Mouse (Mus musculus): ENCODE data around the gene Hist1h2be. TPM values are rescaled to one million over a fixed set of nuclear protein-coding genes. Genes with fewer than 3 reads are reported as not detected.
"Not testable (repeated sequence)": the region's sequence is repeated elsewhere in the genome, so short reads cannot be mapped to it uniquely, and the experiment has no call there.

Hist1h2be gene
- polyA plus RNA-seq, 1 experiment from 2014 or later: 2.5 TPM

DNA sequence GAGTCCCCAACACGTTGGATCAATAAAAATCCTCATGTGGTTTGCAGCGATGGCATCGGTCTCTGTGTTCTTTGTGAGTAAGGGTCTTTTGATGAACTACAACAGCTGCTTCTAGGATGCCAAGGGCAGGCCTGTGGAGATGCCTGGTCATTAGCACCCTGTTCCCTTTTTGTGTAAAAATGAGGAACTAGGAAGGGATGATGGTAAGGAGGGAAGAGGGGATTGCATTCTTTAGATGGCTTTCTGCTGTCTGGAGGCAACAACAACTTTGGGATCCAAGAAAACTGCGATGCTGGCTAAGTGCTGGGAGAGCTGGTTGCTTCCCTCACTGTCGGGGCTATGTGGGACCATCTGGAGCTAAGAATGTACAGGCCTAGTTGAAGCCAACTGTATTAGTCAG, 82.7 kb downstream of the Hist1h2be start:
- Histone ChIP-seq H3K27ac (replicated peaks) (no peak overlapping the region), H3K4me2 (replicated peaks) (no peak overlapping the region), H3K4me1 (peaks cover 37% of the 10 kb centered on the region), H3K4me3 (no peak overlapping the region), H3K9ac (replicated peaks) (no peak overlapping the region), H3K9me3 (no peaks in the 10 kb centered on the region), H3K27me3 (no peaks in the 10 kb centered on the region), H3K36me3 (no peaks in the 10 kb centered on the region)
- ATAC-seq (replicated peaks): no peak
- 78% methylated on average over 5 of the region's 5 CpGs for whole genome bisulfite sequencing

DNA sequence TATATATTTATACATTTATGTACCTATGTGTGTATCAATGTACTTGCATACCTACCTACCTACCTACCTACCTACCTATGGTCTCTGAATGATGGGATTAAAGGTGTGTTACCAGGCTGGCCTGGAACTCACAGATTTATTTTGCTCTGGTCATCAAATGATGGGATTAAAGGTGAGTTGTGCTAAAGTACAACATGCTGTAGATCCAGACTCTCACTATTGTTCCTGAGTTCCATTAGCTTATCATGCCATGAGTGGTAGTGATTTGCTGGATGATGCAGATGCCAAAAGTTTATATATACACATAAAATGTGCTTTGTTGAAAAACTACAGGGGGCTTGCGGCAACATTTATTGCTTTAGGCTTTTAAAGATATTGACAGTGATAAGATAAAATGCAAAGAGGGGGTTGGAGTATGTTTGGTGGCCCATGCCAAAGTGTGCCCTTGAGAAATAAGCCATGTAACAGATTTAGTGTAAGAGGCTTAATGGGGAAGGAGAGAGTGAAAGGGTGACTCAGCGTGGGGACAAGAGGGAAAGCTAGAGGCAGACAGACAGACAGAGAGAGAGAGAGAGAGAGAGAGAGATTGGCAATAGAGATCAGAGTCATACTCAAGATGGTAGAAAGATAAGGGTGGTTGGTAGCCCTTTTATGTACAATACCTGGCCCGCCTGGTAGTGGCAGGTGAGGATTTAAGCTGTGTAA, 83.8 kb downstream of the Hist1h2be start:
- no peak overlapping the region for H3K27ac ChIP-seq (replicated peaks)
- H3K9me3 ChIP-seq: no peaks in the 10 kb centered on the region
- no peak overlapping the region for H3K4me3 ChIP-seq
- peaks cover 43% of the 10 kb centered on the region for H3K4me1 ChIP-seq
- H3K36me3 ChIP-seq: no peaks in the 10 kb centered on the region
- H3K9ac ChIP-seq (replicated peaks): no peak overlapping the region
- H3K4me2 ChIP-seq (replicated peaks): peak overlapping the region; percentile 82
- WGBS: 82% methylated on average over 3 of the region's 3 CpGs
- no peaks in the 10 kb centered on the region for H3K27me3 ChIP-seq
- no peak for ATAC-seq (replicated peaks)

DNA sequence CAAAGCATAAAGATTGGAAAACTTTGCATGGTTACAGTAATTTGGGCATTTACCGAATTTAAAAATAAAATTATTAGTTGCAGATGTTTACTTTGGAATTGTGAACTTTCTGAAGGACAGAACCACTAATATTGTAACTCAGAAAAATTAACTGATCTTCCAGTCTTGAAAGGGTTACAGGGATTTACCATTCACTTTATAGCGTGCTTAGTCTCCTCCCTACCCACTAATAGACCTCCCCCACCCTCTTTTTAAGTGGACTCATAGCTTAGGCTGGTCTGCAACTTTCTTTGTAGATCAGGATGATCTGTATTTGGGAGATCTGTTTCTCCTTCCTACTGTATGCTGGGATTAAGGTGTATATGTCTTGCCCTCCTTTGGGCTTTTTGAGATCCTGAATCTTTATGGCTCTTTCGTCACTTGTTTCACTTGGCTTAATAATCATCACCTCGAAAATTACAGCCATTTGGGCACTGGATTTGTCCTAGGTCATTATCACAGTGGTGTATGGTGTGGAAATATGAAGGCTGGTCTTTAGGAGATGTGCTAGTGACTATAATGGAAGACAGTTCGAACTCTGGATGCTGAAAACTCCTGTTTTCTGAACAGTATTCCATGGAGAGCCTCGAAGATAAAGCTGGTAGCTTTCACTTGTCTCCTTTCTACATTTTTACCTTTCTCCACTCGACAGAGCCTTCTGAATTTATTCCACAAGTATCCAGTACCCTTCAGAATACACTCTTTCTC, 84.7 kb downstream of the Hist1h2be start:
- Histone ChIP-seq H3K36me3 (no peaks in the 10 kb centered on the region), H3K27ac (replicated peaks) (0 out of 2 replicates have a peak overlapping the region, but pooled peaks have one; percentile 14), H3K4me1 (peaks cover 47% of the 10 kb centered on the region), H3K4me2 (replicated peaks) (peak overlapping the region; percentile 82), H3K9me3 (no peaks in the 10 kb centered on the region), H3K4me3 (peak overlapping the region; percentile 58), H3K9ac (replicated peaks) (peak overlapping the region; percentile 32), H3K27me3 (no peaks in the 10 kb centered on the region)
- ATAC-seq (replicated peaks): no peak
- 13% methylated on average over 7 of the region's 7 CpGs for WGBS

DNA sequence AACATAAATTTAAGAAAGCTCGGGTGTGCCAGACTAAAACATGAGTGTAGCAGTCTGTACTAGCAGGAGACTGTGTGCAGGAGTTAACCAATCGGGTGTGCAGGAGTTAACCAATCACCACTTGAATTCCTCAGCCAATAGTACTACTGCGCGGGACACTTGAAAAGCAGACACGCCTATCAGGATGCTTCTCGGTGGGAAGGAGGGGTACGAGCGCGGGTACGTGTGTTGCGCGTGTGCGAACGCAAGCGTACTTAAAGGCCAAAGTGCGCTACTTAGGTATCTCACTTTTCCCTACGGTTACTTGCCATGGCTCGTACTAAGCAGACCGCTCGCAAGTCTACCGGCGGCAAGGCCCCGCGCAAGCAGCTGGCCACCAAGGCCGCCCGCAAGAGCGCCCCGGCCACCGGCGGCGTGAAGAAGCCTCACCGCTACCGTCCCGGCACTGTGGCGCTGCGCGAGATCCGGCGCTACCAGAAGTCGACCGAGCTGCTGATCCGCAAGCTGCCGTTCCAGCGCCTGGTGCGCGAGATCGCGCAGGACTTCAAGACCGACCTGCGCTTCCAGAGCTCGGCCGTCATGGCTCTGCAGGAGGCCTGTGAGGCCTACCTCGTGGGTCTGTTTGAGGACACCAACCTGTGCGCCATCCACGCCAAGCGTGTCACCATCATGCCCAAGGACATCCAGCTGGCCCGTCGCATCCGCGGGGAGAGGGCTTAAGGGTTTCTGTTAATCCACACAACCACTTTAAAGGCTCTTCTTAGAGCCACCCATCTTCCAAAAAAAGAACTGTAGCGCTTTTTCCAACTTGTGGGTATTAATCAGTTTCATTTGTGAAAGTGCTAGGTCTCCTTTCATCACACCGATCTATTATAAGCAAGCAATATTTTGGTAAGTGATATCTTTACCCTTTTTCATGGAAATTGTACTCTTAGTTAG, 85.5 kb downstream of the Hist1h2be start, which contains the start of gene Hist1h3g:
TSS of gene Hist1h3g (plus strand) at position 286 of the 939 bp plus-strand sequence.
- H3K27ac ChIP-seq (replicated peaks): peak within 1 kb of the TSS; percentile 99
- WGBS: under 1% methylated on average over 49 of the region's 62 CpGs
- H3K4me1 ChIP-seq: peaks cover 47% of the 10 kb centered on the region

DNA sequence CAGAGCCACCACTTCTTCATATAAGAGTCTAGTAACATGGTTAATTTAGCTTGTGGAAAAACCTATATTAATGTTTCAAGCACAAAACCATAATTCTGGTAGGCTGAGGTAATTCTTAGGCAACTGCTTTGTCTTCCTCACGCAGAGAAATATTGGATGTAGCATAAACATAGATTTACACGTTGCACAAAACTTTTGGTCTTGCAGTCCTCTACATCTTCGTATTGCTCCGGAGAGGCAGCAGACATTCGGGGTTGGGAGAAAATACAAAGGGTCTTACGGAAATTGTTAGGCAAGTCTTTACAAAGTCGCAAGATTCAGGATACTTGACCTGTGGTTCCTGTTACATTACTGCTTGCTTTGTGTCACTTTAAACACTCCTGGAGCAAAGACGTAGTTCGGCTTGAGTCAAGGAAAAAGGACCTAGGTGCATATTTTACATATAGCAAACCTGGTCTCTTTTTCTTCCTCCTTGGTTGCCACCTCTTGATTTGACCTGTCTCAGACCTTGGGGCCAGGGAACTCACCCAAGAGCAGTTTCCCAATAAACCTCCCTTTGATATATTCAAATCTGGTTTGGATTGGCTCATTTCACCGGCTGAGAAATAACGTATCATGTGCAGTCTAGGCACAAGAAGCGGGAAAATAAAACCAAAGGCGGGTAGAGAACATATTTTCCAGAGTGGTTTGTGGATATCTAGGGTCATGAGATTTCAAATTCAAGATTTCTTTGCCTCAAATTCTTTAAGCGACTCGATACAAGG, 86.4 kb downstream of the Hist1h2be start:
- H3K36me3 ChIP-seq: no peaks in the 10 kb centered on the region
- ATAC-seq (replicated peaks): no peak
- H3K4me2 ChIP-seq (replicated peaks): peak overlapping the region; percentile 82
- peak overlapping the region; percentile 46 for H3K9ac ChIP-seq (replicated peaks)
- peaks cover 52% of the 10 kb centered on the region for H3K4me1 ChIP-seq
- peak overlapping the region; percentile 99 for H3K27ac ChIP-seq (replicated peaks)
- H3K9me3 ChIP-seq: no peaks in the 10 kb centered on the region
- no peaks in the 10 kb centered on the region for H3K27me3 ChIP-seq
- peak overlapping the region; percentile 58 for H3K4me3 ChIP-seq
- WGBS: under 1% methylated on average over 15 of the region's 15 CpGs

More for the DNA sequence above, 85.5 kb downstream of the Hist1h2be start, which contains the start of gene Hist1h3g:
- H3K27me3 ChIP-seq, H3K36me3 ChIP-seq, H3K9me3 ChIP-seq: not testable (repeated sequence)
- Histone ChIP-seq H3K4me2 (replicated peaks) (peak within 1 kb of the TSS; percentile 82), H3K9ac (replicated peaks) (peak within 1 kb of the TSS; percentile 46), H3K4me3 (peak within 1 kb of the TSS; percentile 58)
- peak; percentile 92 for ATAC-seq (replicated peaks)

Small RNA genes lying within 50 kb of the gene (microRNA-seq; reads per million reads assigned to microRNA genes)
- gene Gm44297: not detected
- not detected for gene Gm44359
- not detected for gene Gm44394

Other genes with a start within 250 kb of the Hist1h2be start
- 13.0 and 13.2 TPM in 2 replicates for gene Abt1, start 197.3 kb downstream of the Hist1h2be start, polyA plus RNA-seq (2015; fragmentation: Nextera tagmentation; extraction: Ambion mirVana)
- 0.05 and 0.08 TPM in 2 replicates for gene Btn1a1, start 155.2 kb downstream of the Hist1h2be start, polyA plus RNA-seq (2015; fragmentation: Nextera tagmentation; extraction: Ambion mirVana)
- gene Btn2a2, start 132.3 kb downstream of the Hist1h2be start, polyA plus RNA-seq (2015; fragmentation: Nextera tagmentation; extraction: Ambion mirVana): 0.11 TPM in 1 of 2 replicates, not detected in the other
- 4.9 and 6.0 TPM in 2 replicates for gene Hist1h4h, start 90.1 kb downstream of the Hist1h2be start, polyA plus RNA-seq (2015; fragmentation: Nextera tagmentation; extraction: Ambion mirVana)
- 2.8 and 6.7 TPM in 2 replicates for gene Hist1h2af, start 87.2 kb downstream of the Hist1h2be start, polyA plus RNA-seq (2015; fragmentation: Nextera tagmentation; extraction: Ambion mirVana)
- gene Hist1h3g, start 85.7 kb downstream of the Hist1h2be start, polyA plus RNA-seq (2015; fragmentation: Nextera tagmentation; extraction: Ambion mirVana): 2.7 and 3.4 TPM in 2 replicates
- 0.37 and 0.59 TPM in 2 replicates for gene Hist1h2bh, start 77.7 kb downstream of the Hist1h2be start, polyA plus RNA-seq (2015; fragmentation: Nextera tagmentation; extraction: Ambion mirVana)
- 0.46 and 0.94 TPM in 2 replicates for gene Hist1h3f, start 77.1 kb downstream of the Hist1h2be start, polyA plus RNA-seq (2015; fragmentation: Nextera tagmentation; extraction: Ambion mirVana)
- 0.70 and 0.73 TPM in 2 replicates for gene Hist1h4f, start 69.5 kb downstream of the Hist1h2be start, polyA plus RNA-seq (2015; fragmentation: Nextera tagmentation; extraction: Ambion mirVana)
- 0.23 and 0.25 TPM in 2 replicates for gene Hist1h1d, start 67.9 kb downstream of the Hist1h2be start, polyA plus RNA-seq (2015; fragmentation: Nextera tagmentation; extraction: Ambion mirVana)
- 2.6 and 2.7 TPM in 2 replicates for gene Hist1h3e, start 58.8 kb downstream of the Hist1h2be start, polyA plus RNA-seq (2015; fragmentation: Nextera tagmentation; extraction: Ambion mirVana)
- 48.1 and 55.0 TPM in 2 replicates for gene Hist1h2ae, start 49.9 kb downstream of the Hist1h2be start, polyA plus RNA-seq (2015; fragmentation: Nextera tagmentation; extraction: Ambion mirVana)
- gene Hist1h2bg, start 49.7 kb downstream of the Hist1h2be start, polyA plus RNA-seq (2015; fragmentation: Nextera tagmentation; extraction: Ambion mirVana): 4.7 and 5.6 TPM in 2 replicates
- gene Hist1h2bf, start 46.9 kb downstream of the Hist1h2be start, polyA plus RNA-seq (2015; fragmentation: Nextera tagmentation; extraction: Ambion mirVana): 1.6 and 2.9 TPM in 2 replicates
- gene Hist1h2ad, start 46.7 kb downstream of the Hist1h2be start, polyA plus RNA-seq (2015; fragmentation: Nextera tagmentation; extraction: Ambion mirVana): 1.5 and 2.0 TPM in 2 replicates
- gene Hist1h3d, start 45.4 kb downstream of the Hist1h2be start, polyA plus RNA-seq (2015; fragmentation: Nextera tagmentation; extraction: Ambion mirVana): 4.5 and 5.1 TPM in 2 replicates
- 76.0 and 88.6 TPM in 2 replicates for gene Hist1h4d, start 39.5 kb downstream of the Hist1h2be start, polyA plus RNA-seq (2015; fragmentation: Nextera tagmentation; extraction: Ambion mirVana)
- 11.6 and 13.7 TPM in 2 replicates for gene Hist1h1e, start 1.4 kb upstream of the Hist1h2be start, polyA plus RNA-seq (2015; fragmentation: Nextera tagmentation; extraction: Ambion mirVana)
- gene Hist1h2ac, start 62.8 kb upstream of the Hist1h2be start, polyA plus RNA-seq (2015; fragmentation: Nextera tagmentation; extraction: Ambion mirVana): 1.0 and 1.1 TPM in 2 replicates
- 33.7 and 35.6 TPM in 2 replicates for gene Hist1h2bc, start 63.1 kb upstream of the Hist1h2be start, polyA plus RNA-seq (2015; fragmentation: Nextera tagmentation; extraction: Ambion mirVana)
- gene Hist1h1t, start 74.7 kb upstream of the Hist1h2be start, polyA plus RNA-seq (2015; fragmentation: Nextera tagmentation; extraction: Ambion mirVana): 0.20 TPM in 1 of 2 replicates, not detected in the other
- gene Hist1h4c, start 77.3 kb upstream of the Hist1h2be start, polyA plus RNA-seq (2015; fragmentation: Nextera tagmentation; extraction: Ambion mirVana): 3.7 and 4.4 TPM in 2 replicates
- gene Hfe, start 89.7 kb upstream of the Hist1h2be start, polyA plus RNA-seq (2015; fragmentation: Nextera tagmentation; extraction: Ambion mirVana): 2.0 and 3.4 TPM in 2 replicates
- gene Hist1h1c, start 117.7 kb upstream of the Hist1h2be start, polyA plus RNA-seq (2015; fragmentation: Nextera tagmentation; extraction: Ambion mirVana): 22.8 and 24.6 TPM in 2 replicates
- gene Hist1h3c, start 124.5 kb upstream of the Hist1h2be start, polyA plus RNA-seq (2015; fragmentation: Nextera tagmentation; extraction: Ambion mirVana): 3.9 and 4.1 TPM in 2 replicates
- 1.8 and 2.0 TPM in 2 replicates for gene Hist1h2bb, start 125.6 kb upstream of the Hist1h2be start, polyA plus RNA-seq (2015; fragmentation: Nextera tagmentation; extraction: Ambion mirVana)
- gene Hist1h2ab, start 130.0 kb upstream of the Hist1h2be start, polyA plus RNA-seq (2015; fragmentation: Nextera tagmentation; extraction: Ambion mirVana): 26.0 and 31.2 TPM in 2 replicates
- gene Hist1h3b, start 131.1 kb upstream of the Hist1h2be start, polyA plus RNA-seq (2015; fragmentation: Nextera tagmentation; extraction: Ambion mirVana): 7.9 and 11.7 TPM in 2 replicates
- 2.8 and 3.8 TPM in 2 replicates for gene Hist1h4b, start 135.9 kb upstream of the Hist1h2be start, polyA plus RNA-seq (2015; fragmentation: Nextera tagmentation; extraction: Ambion mirVana)
- 0.38 TPM in 1 of 2 replicates, not detected in the other for gene Hist1h4a, start 140.1 kb upstream of the Hist1h2be start, polyA plus RNA-seq (2015; fragmentation: Nextera tagmentation; extraction: Ambion mirVana)
- 2.7 and 3.2 TPM in 2 replicates for gene Hist1h3a, start 141.3 kb upstream of the Hist1h2be start, polyA plus RNA-seq (2015; fragmentation: Nextera tagmentation; extraction: Ambion mirVana)
- gene Hist1h1a, start 142.5 kb upstream of the Hist1h2be start, polyA plus RNA-seq (2015; fragmentation: Nextera tagmentation; extraction: Ambion mirVana): 1.5 TPM in 2 replicates
- gene Trim38, start 148.8 kb upstream of the Hist1h2be start, polyA plus RNA-seq (2015; fragmentation: Nextera tagmentation; extraction: Ambion mirVana): 0.11 TPM in 1 of 2 replicates, not detected in the other
- not detected in 2 replicates for gene Slc17a2, start 185.9 kb upstream of the Hist1h2be start, polyA plus RNA-seq (2015; fragmentation: Nextera tagmentation; extraction: Ambion mirVana)
- gene Slc17a3, start 218.3 kb upstream of the Hist1h2be start, polyA plus RNA-seq (2015; fragmentation: Nextera tagmentation; extraction: Ambion mirVana): 0.04 TPM in 1 of 2 replicates, not detected in the other
- not detected in 2 replicates for gene Slc17a1, start 246.6 kb upstream of the Hist1h2be start, polyA plus RNA-seq (2015; fragmentation: Nextera tagmentation; extraction: Ambion mirVana)